Mouse (Mus musculus) adrenal gland, postnatal 0 days (tissue): ENCODE measurements around the gene Klra4. TPM values are rescaled to one million over a fixed set of nuclear protein-coding genes. Genes with fewer than 3 reads are reported as not detected.

Source experiments
- polyA plus RNA-seq: library from polyadenylated mRNA; unstranded; fragments of >200 nt; fragmentation: Nextera tagmentation; extraction: Ambion mirVana; gene quantifications from 2 replicates; pipeline ENCODE4 v1.2.1, GENCODE M21; 2015

The Klra4 gene
- not detected in 2 replicates for polyA plus RNA-seq

DNA sequence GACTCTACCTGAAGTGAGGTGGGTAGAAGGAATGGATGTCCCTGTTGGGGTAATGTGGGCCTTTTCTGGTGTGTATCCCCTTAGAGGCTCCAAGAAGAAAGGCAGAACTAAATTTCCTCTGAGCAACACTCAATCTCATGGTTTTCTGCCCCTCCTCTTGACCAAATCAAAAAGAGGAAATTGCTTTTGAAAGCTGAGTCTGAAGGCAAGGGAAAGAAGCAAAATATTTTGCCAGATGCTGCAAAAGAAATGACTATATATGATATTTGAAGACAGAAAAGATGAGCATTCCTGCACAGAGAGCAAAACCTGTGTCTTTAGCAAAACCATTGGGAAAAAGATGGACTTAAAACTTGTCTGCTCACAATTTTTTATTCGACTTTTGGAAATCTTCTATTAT is at the start of gene Klra4:
TSS of gene Klra4 (minus strand) at position 101 of the 400 bp plus-strand sequence.

DNA sequence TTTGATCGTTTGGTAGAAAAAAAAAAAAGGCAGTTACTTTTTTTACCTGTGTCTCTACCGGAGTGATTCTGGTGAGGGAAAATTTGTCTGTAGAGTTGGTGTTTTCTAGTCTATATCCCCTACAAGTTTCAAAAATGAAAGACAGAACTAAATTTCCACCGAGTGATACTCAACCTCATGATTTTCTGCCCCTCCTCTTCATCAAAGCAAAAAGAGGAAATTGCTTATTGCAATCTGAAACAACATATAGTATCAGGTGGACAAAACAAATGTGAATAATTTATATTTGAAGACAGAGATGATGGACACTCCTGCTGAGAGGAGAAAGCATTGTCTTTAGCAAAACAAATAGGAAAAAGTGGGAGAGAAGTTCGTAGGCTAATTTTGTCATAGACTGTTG is 40.2 kb downstream of the Klra4 start, which contains the start of gene Klra6:
TSS of gene Klra6 (minus strand) at position 101 of the 400 bp plus-strand sequence.

Other genes with a start within 250 kb of the Klra4 start
- gene Gm17631, start 204.6 kb downstream of the Klra4 start, polyA plus RNA-seq: not detected in 2 replicates
- 0.15 TPM in 1 of 2 replicates, not detected in the other for gene Klra17, start 190.6 kb downstream of the Klra4 start, polyA plus RNA-seq
- 0.39 TPM in 1 of 2 replicates, not detected in the other for gene Klra5, start 149.6 kb downstream of the Klra4 start, polyA plus RNA-seq
- gene Klra6, start 40.3 kb downstream of the Klra4 start, polyA plus RNA-seq: not detected in 2 replicates
- gene Klra8, start 62.6 kb upstream of the Klra4 start, polyA plus RNA-seq: not detected in 2 replicates
- not detected in 2 replicates for gene Klra9, start 125.8 kb upstream of the Klra4 start, polyA plus RNA-seq
- not detected in 2 replicates for gene Klra7, start 166.1 kb upstream of the Klra4 start, polyA plus RNA-seq
- not detected in 2 replicates for gene Klra10, start 214.7 kb upstream of the Klra4 start, polyA plus RNA-seq